Mouse (Mus musculus) midbrain, embryonic 14.5 days (tissue): ENCODE measurements around the gene Zswim1. TPM values are rescaled to one million over a fixed set of nuclear protein-coding genes. Genes with fewer than 3 reads are reported as not detected.

Source experiments
- ATAC-seq: fragments of 200-750 bp; cut with Nextera tagmentation; 2 replicates; pipeline ENCODE4 v1.8.0; 2017; ENCODE audit warnings: moderate number of reproducible peaks, moderate library complexity; ENCODE audit not compliant: low FRiP score, low TSS enrichment
- DNase-seq: peaks from one replicate; pipeline ENCODE4 v3.0.0-alpha.2; 2015
- H3K27ac ChIP-seq: fragments of 300-500 bp; sonication (generic); replicated peaks from 2 replicates; pipeline ENCODE4 v1.5.1; 2014; ENCODE audit warnings: mild to moderate bottlenecking, low read depth, low read length, moderate library complexity
- H3K27me3 ChIP-seq: fragments of 300-500 bp; sonication (generic); 2 replicates; pipeline ENCODE4 v1.6.1; 2014; ENCODE audit warnings: low read length, control low read depth, mixed read lengths; ENCODE audit not compliant: control insufficient read depth, insufficient read depth
- H3K36me3 ChIP-seq: fragments of 300-500 bp; sonication (generic); 2 replicates; pipeline ENCODE4 v1.6.1; 2014; ENCODE audit warnings: low read length, control low read depth; ENCODE audit not compliant: control insufficient read depth, insufficient read depth
- H3K4me1 ChIP-seq: fragments of 300-500 bp; sonication (generic); 2 replicates; pipeline ENCODE4 v1.6.1; 2014; ENCODE audit warnings: mild to moderate bottlenecking, antibody characterized with exemption, low read length, control low read depth; ENCODE audit not compliant: control insufficient read depth, insufficient read depth
- H3K4me2 ChIP-seq: fragments of 300-500 bp; sonication (generic); 2 replicates; pipeline ENCODE4 v1.6.1; 2014; ENCODE audit warnings: mild to moderate bottlenecking, low read length, moderate library complexity
- H3K4me3 ChIP-seq: fragments of 300-500 bp; sonication (generic); replicated peaks from 2 replicates; pipeline ENCODE4 v1.5.1; 2014; ENCODE audit warnings: low read depth, low read length
- H3K9ac ChIP-seq: fragments of 300-500 bp; sonication (generic); replicated peaks from 2 replicates; pipeline ENCODE4 v1.6.1; 2014; ENCODE audit warnings: mild to moderate bottlenecking, low read length, moderate library complexity
- H3K9me3 ChIP-seq: fragments of 300-500 bp; sonication (generic); 2 replicates; pipeline ENCODE4 v1.6.1; 2016; ENCODE audit warnings: low read length, control low read depth, mixed read lengths; ENCODE audit not compliant: control insufficient read depth
- WGBS: fragments of 180-500 bp; shearing (Covaris S2); extraction: QIAGEN DNeasy Blood & Tissue Kit; methylation state at CpG from one replicate; pipeline ENCODE4 v1.1.7; 2014; 5-methylcytosine and 5-hydroxymethylcytosine counted together
- polyA plus RNA-seq: library from polyadenylated mRNA; unstranded; fragments of >200 nt; fragmentation: Nextera tagmentation; extraction: Ambion mirVana; gene quantifications from 2 replicates; pipeline ENCODE4 v1.2.1, GENCODE M21; 2014

Zswim1 gene
- polyA plus RNA-seq, 1 experiment from 2014 or later: 27.8 TPM

DNA sequence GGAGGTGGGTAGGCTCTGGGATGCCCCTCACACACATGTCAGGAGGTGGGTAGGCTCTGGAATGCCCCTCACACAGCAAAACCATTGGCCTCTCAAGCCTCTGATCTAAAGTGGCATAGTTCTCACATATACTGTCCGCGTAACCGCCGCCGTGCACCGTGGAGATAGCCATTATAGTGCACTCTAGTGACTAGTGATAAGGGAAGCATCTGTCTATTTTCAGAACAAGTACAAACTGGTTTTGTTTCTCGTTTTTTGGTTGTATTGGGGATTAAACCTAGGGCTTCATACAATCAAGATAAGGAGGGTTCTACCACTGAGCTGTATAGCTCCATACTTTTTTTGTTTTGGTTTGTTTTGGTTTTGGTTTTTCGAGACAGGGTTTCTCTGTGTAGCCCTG, 6.7 kb upstream of the Zswim1 start:
- no peak overlapping the region for H3K9ac ChIP-seq
- no peak for ATAC-seq
- H3K4me3 ChIP-seq: no peak overlapping the region
- H3K9me3 ChIP-seq: no peaks in the 10 kb centered on the region
- no peaks in the 10 kb centered on the region for H3K27me3 ChIP-seq
- H3K4me1 ChIP-seq: no peaks in the 10 kb centered on the region
- peaks cover 23% of the 10 kb centered on the region for H3K36me3 ChIP-seq
- no peak overlapping the region for H3K27ac ChIP-seq
- 88% methylated on average over 8 of the region's 8 CpGs for WGBS
- H3K4me2 ChIP-seq: no peak overlapping the region
- no peak for DNase-seq

DNA sequence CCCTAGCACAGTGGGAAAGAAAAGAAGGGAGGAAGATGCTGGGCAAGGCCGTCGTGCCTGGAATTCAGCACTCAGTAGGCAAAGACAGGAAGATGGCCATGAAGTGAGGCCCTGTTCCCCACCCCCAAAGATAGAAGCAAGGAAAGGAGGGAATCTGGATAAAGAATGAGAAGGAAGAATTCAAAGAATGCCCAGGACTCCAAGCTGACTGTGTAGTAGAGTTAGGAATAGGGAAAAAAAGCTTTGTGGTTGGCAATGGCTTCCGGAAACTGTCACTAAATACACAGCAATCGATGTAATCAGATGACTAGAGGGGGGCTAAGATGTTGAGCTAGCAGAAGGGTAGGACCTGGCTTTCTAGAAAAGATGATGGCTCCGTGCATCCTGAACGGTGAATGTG, 5.3 kb upstream of the Zswim1 start:
- Histone ChIP-seq H3K4me2 (no peak overlapping the region), H3K9ac (no peak overlapping the region), H3K27ac (no peak overlapping the region), H3K4me1 (peaks cover 2% of the 10 kb centered on the region; the same call in 1 of the 2 replicates), H3K4me3 (no peak overlapping the region), H3K9me3 (no peaks in the 10 kb centered on the region), H3K27me3 (no peaks in the 10 kb centered on the region), H3K36me3 (peaks cover 33% of the 10 kb centered on the region)
- 89% methylated on average over 6 of the region's 6 CpGs for WGBS
- no peak for ATAC-seq
- no peak for DNase-seq

DNA sequence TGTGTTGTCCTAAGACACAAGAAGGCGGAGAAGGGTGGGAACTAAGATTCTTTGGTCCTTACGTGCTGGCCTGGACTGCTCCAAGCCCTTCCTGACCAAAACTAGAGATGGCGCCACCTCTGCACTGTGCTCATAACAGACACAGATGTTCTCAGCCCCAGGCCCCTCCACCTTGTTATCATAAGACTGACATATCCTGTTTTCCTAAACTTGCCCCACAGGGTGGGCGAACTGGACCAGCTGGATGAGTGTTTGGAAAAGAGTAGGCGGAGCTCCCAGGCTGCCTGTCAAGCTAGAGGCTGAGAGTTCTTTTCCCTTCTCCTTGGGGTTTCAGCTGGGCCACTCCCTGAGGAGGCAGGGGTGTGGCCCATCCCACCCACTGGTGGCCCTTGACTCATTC, 4.8 kb upstream of the Zswim1 start:
- H3K4me2 ChIP-seq: no peak overlapping the region
- peaks cover 5% of the 10 kb centered on the region; the same call in 1 of the 2 replicates for H3K4me1 ChIP-seq
- H3K9me3 ChIP-seq: no peaks in the 10 kb centered on the region
- H3K27ac ChIP-seq: no peak overlapping the region
- peaks cover 31% of the 10 kb centered on the region for H3K36me3 ChIP-seq
- H3K9ac ChIP-seq: no peak overlapping the region
- DNase-seq (no peak), ATAC-seq (no peak)
- 80% methylated on average over 5 of the region's 5 CpGs for WGBS
- no peak overlapping the region for H3K4me3 ChIP-seq
- H3K27me3 ChIP-seq: no peaks in the 10 kb centered on the region

DNA sequence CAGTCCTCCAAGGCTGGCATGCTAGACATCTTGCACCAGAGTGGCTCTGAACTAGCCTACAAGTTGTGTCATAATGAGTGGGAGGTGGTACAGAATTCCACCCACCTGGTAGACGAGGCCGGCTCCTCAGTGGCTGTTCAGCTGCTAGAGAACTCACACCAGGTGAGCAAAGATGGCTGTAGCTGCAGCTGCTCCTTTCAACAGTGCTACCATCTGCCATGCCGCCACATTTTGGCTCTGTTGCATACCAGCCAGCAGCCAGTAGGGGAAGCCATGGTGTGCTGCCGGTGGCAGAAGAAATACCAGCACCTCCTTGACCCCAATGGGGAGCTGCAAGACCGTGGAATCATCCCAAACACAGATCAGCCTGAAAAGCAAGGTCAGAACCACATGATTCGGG, 1.4 kb upstream of the Zswim1 start:
- Histone ChIP-seq H3K9me3 (no peaks in the 10 kb centered on the region), H3K27me3 (no peaks in the 10 kb centered on the region), H3K36me3 (peaks cover 33% of the 10 kb centered on the region), H3K9ac (no peak overlapping the region), H3K4me1 (peaks cover 5% of the 10 kb centered on the region; the same call in 1 of the 2 replicates), H3K4me2 (no peak overlapping the region), H3K27ac (no peak overlapping the region), H3K4me3 (no peak overlapping the region)
- ATAC-seq (no peak), DNase-seq (no peak)
- whole genome bisulfite sequencing: 92% methylated on average over 6 of the region's 6 CpGs

DNA sequence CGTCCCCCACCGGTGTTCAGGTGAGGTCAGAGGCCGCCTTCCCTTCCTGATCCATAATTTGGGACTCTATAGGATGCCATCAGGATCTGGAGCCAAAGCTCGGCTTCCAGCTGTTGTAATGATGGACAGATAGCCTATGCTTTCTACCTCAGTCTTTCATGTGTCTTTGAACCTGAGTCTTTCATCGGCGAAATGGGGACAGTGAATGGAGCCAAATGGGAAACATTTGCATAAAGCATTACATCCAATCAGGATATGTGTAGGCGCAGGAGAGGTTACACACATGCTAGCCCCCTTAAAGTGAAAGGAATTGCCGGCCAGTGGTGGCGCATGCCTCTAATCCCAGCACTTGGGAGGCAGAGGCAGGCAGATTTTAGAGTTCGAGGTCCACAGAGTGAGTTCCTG, 697 bp downstream of the Zswim1 start:
- Histone ChIP-seq H3K27me3 (no peaks in the 10 kb centered on the region), H3K4me2 (peak overlapping the region; percentile 67), H3K9me3 (no peaks in the 10 kb centered on the region), H3K4me3 (peak overlapping the region; percentile 66), H3K9ac (peak overlapping the region; percentile 69), H3K4me1 (peaks cover 5% of the 10 kb centered on the region; the same call in 1 of the 2 replicates), H3K27ac (peak overlapping the region; percentile 92), H3K36me3 (peaks cover 54% of the 10 kb centered on the region)
- ATAC-seq: peak; percentile 65
- WGBS: under 1% methylated on average over 10 of the region's 10 CpGs
- DNase-seq: peak; percentile 70

DNA sequence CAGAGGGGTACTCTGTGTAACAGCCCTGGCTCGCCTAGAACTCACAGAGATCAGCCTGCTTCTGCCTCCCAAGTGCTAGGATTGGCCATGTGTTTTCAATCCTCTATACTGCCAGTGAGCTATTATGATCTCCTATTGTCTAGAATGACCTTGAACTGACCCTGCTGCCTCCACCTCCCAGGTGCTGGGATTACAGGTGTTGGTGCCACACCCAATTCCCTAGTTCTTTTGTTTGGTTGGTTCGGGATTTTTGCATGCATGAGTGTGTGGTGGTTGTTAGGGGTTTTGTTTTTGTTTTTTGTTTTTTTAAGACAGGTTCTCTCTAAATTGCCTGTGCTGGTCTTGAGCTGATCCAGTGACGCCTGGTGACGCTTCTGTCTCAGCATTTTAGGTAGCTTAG, 1.5 kb downstream of the Zswim1 start:
- H3K36me3 ChIP-seq: peaks cover 62% of the 10 kb centered on the region
- DNase-seq: no peak
- H3K4me2 ChIP-seq: peak overlapping the region; percentile 67
- H3K9ac ChIP-seq: no peak overlapping the region
- no peak overlapping the region for H3K4me3 ChIP-seq
- no peak overlapping the region for H3K27ac ChIP-seq
- 91% methylated on average over 4 of the region's 4 CpGs for WGBS
- ATAC-seq: no peak
- no peaks in the 10 kb centered on the region for H3K27me3 ChIP-seq
- no peaks in the 10 kb centered on the region for H3K9me3 ChIP-seq
- peaks cover 5% of the 10 kb centered on the region; the same call in 1 of the 2 replicates for H3K4me1 ChIP-seq

DNA sequence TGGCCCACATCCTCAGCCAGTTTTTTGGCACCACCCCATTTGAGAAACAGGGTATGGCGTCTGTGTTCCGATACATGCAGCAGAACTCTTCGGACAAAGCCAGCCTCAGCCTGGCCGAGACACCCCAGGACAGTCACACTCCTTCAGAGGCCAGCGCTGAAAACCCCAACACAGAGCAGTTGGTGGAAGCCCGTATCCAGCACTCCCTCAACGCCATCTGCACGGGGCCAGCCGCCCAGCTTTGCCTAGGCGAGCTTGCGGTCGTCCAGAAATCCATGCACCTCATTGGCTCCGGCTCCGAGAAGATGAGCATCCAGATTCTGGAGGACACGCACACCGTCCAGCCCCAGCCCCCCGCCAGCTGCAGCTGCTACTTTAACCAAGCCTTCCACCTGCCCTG, 3.0 kb downstream of the Zswim1 start:
- Histone ChIP-seq H3K36me3 (peaks cover 58% of the 10 kb centered on the region), H3K4me2 (no peak overlapping the region), H3K27me3 (no peaks in the 10 kb centered on the region), H3K27ac (no peak overlapping the region), H3K9ac (no peak overlapping the region), H3K4me3 (no peak overlapping the region), H3K9me3 (no peaks in the 10 kb centered on the region), H3K4me1 (peaks cover 5% of the 10 kb centered on the region; the same call in 1 of the 2 replicates)
- 99% methylated on average over 17 of the region's 17 CpGs for WGBS
- DNase-seq (no peak), ATAC-seq (no peak)

DNA sequence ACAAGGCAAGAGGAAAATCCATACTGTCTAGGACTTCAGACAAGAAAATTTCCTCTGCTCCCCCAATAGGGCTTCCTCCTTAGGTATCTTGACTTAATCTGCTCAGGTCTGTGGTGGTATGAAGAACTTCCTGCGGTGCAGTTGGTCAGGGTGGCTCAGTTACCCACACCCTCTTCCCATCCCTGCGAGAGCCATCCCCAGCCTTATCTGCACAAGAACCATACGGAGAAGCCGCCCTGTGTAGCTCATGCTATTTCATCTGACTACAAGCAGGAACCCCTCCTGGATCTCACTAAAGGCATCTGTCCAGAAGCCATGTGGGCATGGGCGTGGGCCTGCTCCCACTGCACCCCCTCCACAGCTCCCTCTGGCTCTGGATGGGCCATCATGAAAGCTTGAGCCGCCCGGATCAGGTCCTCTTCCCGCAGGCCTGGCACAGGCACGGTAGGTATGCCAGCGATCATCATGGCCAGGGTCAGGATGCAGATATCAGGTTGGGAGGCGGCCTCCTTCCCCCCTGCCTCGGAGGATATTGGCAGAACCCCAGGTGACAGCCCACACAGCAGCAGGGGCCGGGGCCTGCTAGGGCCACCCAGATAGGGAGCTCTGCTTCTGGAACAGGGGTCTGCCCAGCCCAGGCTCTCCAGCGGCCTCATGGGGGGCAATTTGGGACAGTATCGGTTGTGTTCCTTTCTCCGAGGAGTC, 4.8 kb downstream of the Zswim1 start:
- Histone ChIP-seq H3K9ac (no peak overlapping the region), H3K4me2 (no peak overlapping the region), H3K36me3 (peaks cover 47% of the 10 kb centered on the region), H3K27ac (no peak overlapping the region), H3K4me1 (peaks cover 2% of the 10 kb centered on the region; the same call in 1 of the 2 replicates), H3K27me3 (no peaks in the 10 kb centered on the region), H3K9me3 (no peaks in the 10 kb centered on the region), H3K4me3 (no peak overlapping the region)
- ATAC-seq: no peak
- WGBS: 96% methylated on average over 16 of the region's 16 CpGs
- no peak for DNase-seq

DNA sequence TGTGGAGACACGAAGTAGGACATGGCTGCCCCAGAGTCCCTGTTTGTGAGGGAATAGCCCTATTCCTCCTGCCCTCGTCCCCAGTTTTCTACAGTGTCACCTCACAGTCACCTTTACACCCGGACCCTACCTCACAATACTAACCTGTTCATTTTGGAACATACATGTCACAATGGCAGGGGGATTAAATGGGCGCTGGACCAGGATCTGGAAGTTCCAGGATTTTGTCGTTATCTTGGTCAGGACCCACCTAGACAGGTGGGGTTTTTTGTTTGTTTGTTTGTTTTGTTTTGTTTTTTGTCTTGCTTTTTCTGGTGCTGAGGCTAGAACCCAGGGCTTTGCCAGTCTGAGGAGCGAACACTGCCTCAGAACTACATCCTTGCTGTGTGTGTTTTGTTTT, 6.0 kb downstream of the Zswim1 start, which contains the start of gene Spata25:
Spata25 (minus strand) TSS at position 101 of the 400 bp plus-strand sequence.
- no peak within 1 kb of the TSS for H3K4me2 ChIP-seq
- DNase-seq (no peak), ATAC-seq (no peak)
- 88% methylated on average over 6 of the region's 6 CpGs for WGBS
- H3K4me1 ChIP-seq: peaks cover 6% of the 10 kb centered on the region; the same call in 1 of the 2 replicates
- no peaks in the 10 kb centered on the region for H3K27me3 ChIP-seq
- H3K9me3 ChIP-seq: no peaks in the 10 kb centered on the region
- peaks cover 47% of the 10 kb centered on the region for H3K36me3 ChIP-seq
- H3K9ac ChIP-seq: no peak within 1 kb of the TSS
- no peak within 1 kb of the TSS for H3K27ac ChIP-seq
- H3K4me3 ChIP-seq: no peak within 1 kb of the TSS
